Mouse (Mus musculus): ENCODE results near the gene Ankle1.

The Ankle1 gene

GRCm38 (mm10) chr8:71405401-71406098, at the start of gene Ankle1:
Gene Ankle1, plus strand, starts transcription at chr8:71406010.
- in situ Hi-C loops (cut with MboI, MseI) = no loop called here

GRCm38 (mm10) chr8:71358026-71358425, 47.8 kb upstream of the Ankle1 start:
- in situ Hi-C loops (cut with MboI, MseI) = no loop called here

- in situ Hi-C loops (cut with MboI, MseI) = no loop called here
Observed at GRCm38 (mm10) chr8:71366771-71367528, 38.9 kb upstream of the Ankle1 start, which contains the start of gene Use1. Gene Use1, plus strand, starts transcription at chr8:71366848.

DNA sequence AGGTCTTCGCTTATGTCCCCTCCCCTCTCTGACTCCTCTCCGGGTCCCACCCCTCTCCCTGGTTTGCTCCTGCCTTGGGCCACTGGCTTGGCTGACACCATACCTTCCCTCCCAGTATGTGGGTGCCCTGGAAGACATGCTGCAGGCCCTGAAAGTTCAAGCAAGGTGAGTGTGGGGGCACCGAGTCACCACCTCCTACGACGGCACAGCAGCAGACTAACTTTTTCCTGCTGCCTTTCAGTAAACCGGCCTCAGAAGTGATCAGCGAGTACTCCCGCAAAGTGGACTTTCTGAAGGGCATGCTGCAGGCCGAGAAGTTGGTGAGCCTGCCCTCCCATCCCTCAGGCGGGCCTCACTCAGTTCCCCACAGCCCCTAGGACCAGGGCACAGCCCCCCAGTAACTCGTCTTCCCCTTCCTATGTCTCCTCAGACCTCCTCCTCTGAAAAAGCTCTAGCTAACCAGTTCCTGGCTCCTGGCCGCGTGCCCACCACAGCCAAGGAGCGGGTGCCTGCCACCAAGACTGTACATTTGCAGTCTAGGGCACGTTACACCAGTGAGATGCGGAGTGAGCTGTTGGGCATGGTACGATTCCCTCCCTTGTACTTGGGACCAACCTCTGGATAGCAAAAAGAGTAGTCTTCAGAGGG, 38.2 kb upstream of the Ankle1 start:
- in situ Hi-C loops (cut with MboI, MseI) = no loop called here

DNA sequence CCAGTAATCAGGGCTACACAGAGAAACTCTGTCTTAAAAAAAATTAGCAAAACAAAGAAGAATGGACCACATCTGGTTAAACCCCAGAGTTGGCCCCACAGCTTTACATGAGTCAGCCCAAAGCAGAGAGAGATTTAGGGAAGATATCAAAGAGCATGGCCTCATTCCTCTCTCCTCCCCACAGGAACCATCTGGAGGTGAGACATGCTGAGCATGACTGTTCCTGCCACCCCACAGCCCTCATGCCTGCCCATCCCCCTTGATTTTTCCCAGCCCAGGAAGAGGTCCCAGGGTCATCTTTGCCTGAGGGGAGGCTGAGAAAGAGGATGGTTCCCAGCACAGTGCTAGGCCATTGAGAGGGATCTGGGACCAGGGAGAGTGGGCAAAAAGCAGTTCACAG, 37.4 kb upstream of the Ankle1 start:
- in situ Hi-C loops (cut with MboI, MseI) = no loop called here

DNA sequence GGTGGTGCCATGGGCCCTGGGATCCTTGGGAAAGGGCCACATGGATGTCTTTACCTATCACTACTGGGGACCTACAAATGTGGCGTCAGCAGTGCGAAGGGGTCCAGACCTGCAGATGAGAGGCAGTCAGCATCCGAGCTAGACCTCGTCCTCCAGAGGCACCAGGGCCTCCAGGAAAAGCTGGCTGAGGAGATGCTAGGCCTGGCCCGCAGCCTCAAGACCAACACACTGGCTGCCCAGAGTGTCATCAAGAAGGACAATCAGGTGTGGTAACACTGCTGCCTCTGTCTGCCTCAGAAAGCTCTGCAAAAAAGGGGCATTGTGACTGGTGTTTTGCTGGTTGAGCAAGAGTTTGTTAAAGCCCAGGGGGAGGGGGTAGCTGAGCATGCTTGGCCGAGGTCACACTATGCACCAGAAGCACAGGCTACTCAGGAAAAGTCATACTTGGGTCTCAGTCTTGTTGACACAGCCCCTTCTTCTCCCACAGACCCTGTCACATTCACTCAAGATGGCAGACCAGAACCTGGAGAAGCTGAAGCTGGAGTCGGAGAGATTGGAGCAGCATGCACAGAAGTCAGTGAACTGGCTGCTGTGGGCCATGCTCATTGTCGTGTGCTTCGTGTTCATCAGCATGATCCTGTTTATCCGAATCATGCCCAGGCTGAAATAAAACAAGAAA, 36.6 kb upstream of the Ankle1 start:
- in situ Hi-C loops (cut with MboI, MseI) = no loop called here

- in situ Hi-C loops (cut with MboI, MseI) = loop anchor here (5.0 kb wide), 2 partner anchors 92 to 473 kb away; partner anchors contain the start of genes Abhd8, Mrpl34 and Rpl18a
Observed at GRCm38 (mm10) chr8:71370711-71371235, 35.0 kb upstream of the Ankle1 start.

GRCm38 (mm10) chr8:71371236-71371848, 34.5 kb upstream of the Ankle1 start, which contains the start of gene Ocel1:
Gene Ocel1, plus strand, starts transcription at chr8:71371298.
- in situ Hi-C loops (cut with MboI, MseI) = loop anchor here (5.0 kb wide), 2 partner anchors 91 to 474 kb away; partner anchors contain the start of genes Abhd8, Mrpl34 and Rpl18a

GRCm38 (mm10) chr8:71372427-71372826, 33.4 kb upstream of the Ankle1 start:
- in situ Hi-C loops (cut with MboI, MseI) = loop anchor here (5.0 kb wide), 2 partner anchors 90 to 475 kb away; partner anchors contain the start of genes Abhd8, Mrpl34 and Rpl18a

- in situ Hi-C loops (cut with MboI, MseI) = loop anchor here (5.0 kb wide), 2 partner anchors 89 to 476 kb away; partner anchors contain the start of genes Abhd8, Mrpl34 and Rpl18a
Observed at GRCm38 (mm10) chr8:71373000-71373399, 32.8 kb upstream of the Ankle1 start.

- in situ Hi-C loops (cut with MboI, MseI) = loop anchor here (5.0 kb wide), 2 partner anchors 88 to 477 kb away; partner anchors contain the start of genes Abhd8, Mrpl34 and Rpl18a
Observed at GRCm38 (mm10) chr8:71374616-71375206, 31.1 kb upstream of the Ankle1 start.

DNA sequence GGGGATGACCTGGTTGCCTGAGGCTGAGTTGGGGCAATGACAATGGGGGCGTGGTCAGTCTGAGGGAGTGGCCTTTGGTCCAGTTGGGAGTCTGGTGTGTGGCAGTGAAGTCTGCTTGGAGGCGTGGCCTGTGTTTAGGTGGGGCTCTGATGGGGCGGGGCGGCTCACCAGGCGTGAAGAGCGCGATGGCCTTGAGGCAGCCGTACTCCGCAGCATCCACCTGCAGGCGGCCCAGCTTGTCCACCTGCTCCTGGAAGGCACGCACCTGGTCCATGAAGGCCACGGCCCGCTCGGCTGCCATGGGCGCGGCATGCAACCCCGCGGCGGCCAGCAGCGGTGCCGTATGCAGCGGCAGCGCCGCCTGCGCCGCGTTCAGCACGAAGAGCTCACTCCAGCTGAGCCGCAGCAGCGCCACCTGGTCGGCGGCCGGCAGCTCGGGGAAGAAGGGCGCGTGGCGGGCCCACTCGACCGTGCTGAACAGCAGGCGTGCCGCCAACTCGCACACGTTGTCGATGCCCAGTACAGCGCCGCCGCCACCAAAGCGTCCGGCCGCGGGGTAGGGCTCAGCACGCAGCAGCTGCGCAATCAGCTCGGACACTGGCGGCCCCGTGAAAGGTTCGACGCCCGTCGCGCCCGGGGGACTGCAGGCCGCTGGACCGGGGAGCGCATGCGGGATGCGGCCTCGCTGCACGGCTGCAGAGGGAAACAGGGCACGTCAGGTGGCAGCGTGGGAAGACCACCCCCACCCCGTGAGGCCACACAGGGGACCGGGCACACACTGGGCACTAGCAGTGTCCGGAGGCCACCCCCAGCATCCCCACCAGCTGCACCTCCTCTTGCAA, 30.0 kb upstream of the Ankle1 start:
- in situ Hi-C loops (cut with MboI, MseI) = no loop called here

GRCm38 (mm10) chr8:71376423-71377030, 29.3 kb upstream of the Ankle1 start:
- in situ Hi-C loops (cut with MboI, MseI) = no loop called here

GRCm38 (mm10) chr8:71379008-71379407, 26.8 kb upstream of the Ankle1 start:
- in situ Hi-C loops (cut with MboI, MseI) = no loop called here

DNA sequence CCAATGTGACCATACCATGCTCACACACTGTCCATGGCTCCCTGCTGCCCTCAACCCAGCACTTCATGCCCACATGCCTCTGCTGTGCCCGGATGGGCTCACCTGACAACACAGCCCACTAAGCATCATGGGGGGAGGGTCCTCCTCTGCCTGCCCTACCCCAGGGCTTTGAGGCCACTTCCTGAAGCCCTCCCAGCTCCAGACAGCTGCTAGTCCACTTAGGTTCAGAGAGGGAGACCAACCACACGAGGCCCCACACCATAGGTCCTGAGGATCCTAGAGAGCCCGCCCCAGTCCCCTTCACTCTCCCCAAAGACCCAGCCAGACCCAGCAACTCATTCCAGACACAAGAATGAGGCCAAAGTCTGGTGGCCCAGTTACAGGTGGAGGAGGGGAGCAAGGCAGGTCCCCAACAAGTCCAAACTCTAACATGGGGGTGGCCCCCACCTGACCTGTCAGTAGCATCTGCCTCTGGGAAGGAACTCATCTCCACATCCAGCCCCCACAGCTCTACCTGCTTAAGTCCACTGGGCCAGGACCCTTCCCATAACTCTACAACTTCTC, 26.2 kb upstream of the Ankle1 start:
- in situ Hi-C loops (cut with MboI, MseI) = no loop called here

DNA sequence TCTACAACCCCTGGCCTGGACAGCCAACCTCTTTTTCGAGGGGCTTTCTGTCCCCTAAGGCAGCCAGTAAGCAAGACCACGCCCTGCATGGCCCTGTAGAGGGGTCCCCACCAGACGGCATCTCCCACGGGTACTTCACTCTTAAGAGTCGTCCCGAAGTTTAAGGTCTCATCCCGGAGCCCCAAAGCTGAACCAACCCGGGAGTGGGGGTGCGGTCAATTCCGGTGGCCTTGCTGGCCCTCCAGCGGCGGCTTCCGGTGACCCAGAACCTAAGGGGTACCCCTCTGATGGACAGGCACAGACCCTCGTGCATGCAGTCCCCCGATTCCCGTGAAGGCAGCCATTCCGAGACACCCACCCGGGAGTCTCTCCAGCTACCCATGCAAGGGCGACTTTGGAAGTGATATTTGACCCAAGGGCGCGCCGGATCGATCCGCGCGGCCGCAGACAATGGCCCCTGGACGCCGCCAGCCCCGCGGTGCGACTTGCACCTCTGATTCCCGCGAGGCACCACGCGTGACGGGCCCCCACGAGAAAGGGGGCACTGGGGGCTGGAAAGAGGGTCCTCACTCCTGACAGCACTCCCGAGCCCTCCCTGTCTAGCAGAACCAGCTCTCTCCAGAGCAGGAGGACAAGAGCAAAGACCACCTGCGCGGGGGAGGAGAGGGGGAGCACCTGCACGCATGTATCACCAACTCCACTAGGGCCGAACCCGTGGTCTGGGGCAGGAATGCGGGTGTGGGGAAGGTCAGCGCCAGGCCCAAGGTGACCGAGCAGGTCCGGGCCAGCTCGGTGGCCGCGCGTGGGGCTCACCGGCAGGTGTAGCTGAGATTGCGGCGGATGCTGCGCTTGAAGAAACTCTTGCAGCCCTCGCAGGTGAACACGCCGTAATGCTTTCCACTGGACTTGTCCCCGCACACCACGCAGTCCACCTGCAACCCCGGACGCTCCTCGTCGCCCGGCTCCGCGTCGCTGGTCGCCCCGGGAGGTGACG, 25.3 kb upstream of the Ankle1 start:
- in situ Hi-C loops (cut with MboI, MseI) = no loop called here

DNA sequence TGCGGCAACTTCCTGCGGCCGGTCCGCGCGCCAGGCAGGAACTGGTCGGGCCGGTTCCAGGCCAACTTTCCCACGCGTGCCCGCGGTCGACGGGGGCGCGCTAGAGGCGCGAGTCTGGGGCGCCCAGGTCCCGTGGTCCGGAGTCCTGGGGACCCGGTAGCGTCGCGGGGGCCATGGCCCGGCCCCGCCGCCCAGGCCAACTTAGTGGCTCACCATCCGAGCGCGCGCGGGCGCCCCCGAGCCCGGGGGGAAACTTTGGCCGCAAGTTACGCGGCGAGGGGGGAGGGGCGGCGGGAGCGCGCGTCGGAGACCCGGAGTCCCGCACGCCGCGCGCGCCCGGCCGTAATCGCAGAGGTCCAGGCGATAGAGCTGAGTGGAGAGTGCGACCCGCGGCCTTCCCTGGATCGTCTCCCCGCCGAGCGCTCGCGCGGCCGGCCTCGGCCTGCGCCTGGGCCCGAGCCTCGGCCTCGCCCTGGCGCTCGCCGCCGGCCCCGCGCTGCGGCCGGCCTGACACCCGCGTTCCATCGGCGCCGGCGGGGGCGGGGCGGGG, 24.3 kb upstream of the Ankle1 start, which contains the start of gene Nr2f6:
TSS of gene Nr2f6 (minus strand) at position 540 of the 550 bp plus-strand sequence.
- in situ Hi-C loops (cut with MboI, MseI) = no loop called here
